Mouse (Mus musculus): ENCODE measurements around the gene Cd72. TPM values are rescaled to one million over a fixed set of nuclear protein-coding genes. Genes with fewer than 3 reads are reported as not detected.
A peak's percentile ranks its signal among the peaks of the same experiment; 100 is the strongest.

Gene Cd72
- total RNA-seq, 2 experiments from 2014 or later: 0.22 TPM; not detected in 1

GRCm38 (mm10) chr4:43478906-43479832, 24.7 kb upstream of the Cd72 start:
- peak in 1 of 2 experiments; percentile 77 for DNase-seq (ENCODE audit: extremely low spot score in 1 of 2, low spot score in 1 of 2)

- DNase-seq (ENCODE audit: extremely low spot score in 1 of 2, low spot score in 1 of 2): no peak
Measured at GRCm38 (mm10) chr4:43478534-43478858, 24.1 kb upstream of the Cd72 start.

- DNase-seq (ENCODE audit: extremely low spot score in 1 of 2, low spot score in 1 of 2): peak; percentile 45 to 73
Measured at GRCm38 (mm10) chr4:43477857-43478533, 23.6 kb upstream of the Cd72 start.

- DNase-seq (ENCODE audit: extremely low spot score in 1 of 2, low spot score in 1 of 2): no peak
Measured at GRCm38 (mm10) chr4:43476604-43477003, 22.2 kb upstream of the Cd72 start.

- no peak for DNase-seq (ENCODE audit: extremely low spot score in 1 of 2, low spot score in 1 of 2)
Measured at GRCm38 (mm10) chr4:43473636-43474035, 19.2 kb upstream of the Cd72 start.

- DNase-seq (ENCODE audit: extremely low spot score in 1 of 2, low spot score in 1 of 2): no peak
Measured at GRCm38 (mm10) chr4:43470301-43470700, 15.9 kb upstream of the Cd72 start.

- no peak for DNase-seq (ENCODE audit: extremely low spot score in 1 of 2, low spot score in 1 of 2)
Measured at GRCm38 (mm10) chr4:43466872-43467271, 12.4 kb upstream of the Cd72 start.

- DNase-seq (ENCODE audit: extremely low spot score in 1 of 2, low spot score in 1 of 2): no peak
Measured at GRCm38 (mm10) chr4:43465935-43466334, 11.5 kb upstream of the Cd72 start.

- no peak for DNase-seq (ENCODE audit: extremely low spot score in 1 of 2, low spot score in 1 of 2)
Measured at GRCm38 (mm10) chr4:43463102-43463501, 8.7 kb upstream of the Cd72 start.

- DNase-seq (ENCODE audit: extremely low spot score in 1 of 2, low spot score in 1 of 2): no peak
Measured at GRCm38 (mm10) chr4:43457124-43457523, 2.7 kb upstream of the Cd72 start.

GRCm38 (mm10) chr4:43456470-43456869, 2.0 kb upstream of the Cd72 start:
- DNase-seq (ENCODE audit: extremely low spot score in 1 of 2, low spot score in 1 of 2): no peak

- DNase-seq (ENCODE audit: extremely low spot score in 1 of 2, low spot score in 1 of 2): no peak
Measured at GRCm38 (mm10) chr4:43453413-43453812, 1.0 kb downstream of the Cd72 start.

GRCm38 (mm10) chr4:43452315-43452714, 2.1 kb downstream of the Cd72 start:
- DNase-seq (ENCODE audit: extremely low spot score in 1 of 2, low spot score in 1 of 2): no peak

GRCm38 (mm10) chr4:43448554-43448953, 5.9 kb downstream of the Cd72 start:
- DNase-seq (ENCODE audit: extremely low spot score in 1 of 2, low spot score in 1 of 2): no peak

GRCm38 (mm10) chr4:43447251-43447650, 7.2 kb downstream of the Cd72 start:
- no peak for DNase-seq (ENCODE audit: extremely low spot score in 1 of 2, low spot score in 1 of 2)

GRCm38 (mm10) chr4:43443511-43443910, 10.9 kb downstream of the Cd72 start:
- DNase-seq (ENCODE audit: extremely low spot score in 1 of 2, low spot score in 1 of 2): no peak

GRCm38 (mm10) chr4:43442456-43443361, 11.7 kb downstream of the Cd72 start:
- DNase-seq (ENCODE audit: extremely low spot score in 1 of 2, low spot score in 1 of 2): peak; percentile 46 to 62

- DNase-seq (ENCODE audit: extremely low spot score in 1 of 2, low spot score in 1 of 2): peak; percentile 98
Measured at GRCm38 (mm10) chr4:43442044-43442443, 12.4 kb downstream of the Cd72 start.

- DNase-seq (ENCODE audit: extremely low spot score in 1 of 2, low spot score in 1 of 2): no peak
Measured at GRCm38 (mm10) chr4:43441639-43442038, 12.8 kb downstream of the Cd72 start, which contains the start of gene Tesk1. Tesk1 (plus strand) TSS chr4:43441939.

- DNase-seq (ENCODE audit: extremely low spot score in 1 of 2, low spot score in 1 of 2): no peak
Measured at GRCm38 (mm10) chr4:43432832-43433231, 21.6 kb downstream of the Cd72 start.

GRCm38 (mm10) chr4:43431690-43432089, 22.7 kb downstream of the Cd72 start:
- peak; percentile 56 to 89 for DNase-seq (ENCODE audit: extremely low spot score in 1 of 2, low spot score in 1 of 2)

Measured in layer of hippocampus, postnatal 25 days (tissue).